ENCODE assay signal across 9 mouse cellular contexts in the genomic region with DNA sequence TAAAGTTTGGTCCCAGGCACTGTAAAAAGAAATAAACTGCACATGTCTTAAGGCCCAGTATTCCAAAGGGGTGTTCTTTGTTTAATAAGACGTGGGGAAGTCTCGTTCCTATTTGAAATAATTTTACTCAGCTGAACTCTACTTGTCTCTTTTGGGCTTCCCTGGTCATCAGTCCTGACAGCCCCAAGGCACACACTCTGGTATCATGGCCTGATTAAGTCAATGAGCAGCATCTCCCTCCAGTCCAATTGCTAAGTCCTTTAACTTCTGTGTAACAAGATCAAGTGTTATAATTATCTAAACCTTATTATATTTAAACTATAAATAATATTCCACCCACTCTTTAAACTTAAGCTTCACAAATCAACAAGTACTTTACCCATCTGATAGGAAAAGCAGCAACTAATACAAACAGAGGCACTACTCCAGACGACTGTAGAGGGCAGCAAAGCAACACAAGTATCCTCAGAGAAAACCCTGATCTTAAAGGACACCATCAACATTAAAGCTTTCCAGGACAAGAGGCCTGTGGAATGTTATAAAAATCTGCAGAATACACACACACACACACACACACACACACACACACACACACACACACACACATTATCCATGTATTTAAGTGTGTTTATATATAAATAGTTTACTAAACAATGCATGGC. TPM values are rescaled to one million over a fixed set of nuclear protein-coding genes. Genes with fewer than 3 reads are reported as not detected.
A peak's percentile ranks its signal among the peaks of the same experiment; 100 is the strongest.
DNase-seq lines count a peak whose midpoint lies in the region; ATAC-seq lines count a peak whose summit lies in the region.
"Had no signal": no experiment of that assay in that cellular context is flagged by ENCODE, and none has a peak within 500 bp of the region (broad histone marks: within the 10 kb centered on the region; RNA-seq: fewer than 3 reads in every experiment).

No protein-coding gene starts in this region.

- H3K27ac ChIP-seq in embryonic facial prominence, embryonic 14.5 days (replicated peaks; ENCODE audit: low read depth, low read length) = no peak overlapping the region
- no peak overlapping the region for H3K27ac ChIP-seq in hindbrain, embryonic 16.5 days (ENCODE audit: low read depth, low read length)
- no peak overlapping the region for H3K27ac ChIP-seq in neural tube, embryonic 15.5 days (replicated peaks)
- H3K27ac ChIP-seq: heart, embryonic 15.5 days had no signal

- 50% methylated on average over 3 of the region's 3 CpGs for WGBS in embryonic facial prominence, embryonic 14.5 days
- 53% methylated on average over 3 of the region's 3 CpGs for WGBS in hindbrain, embryonic 16.5 days
- 64% methylated on average over 3 of the region's 3 CpGs for WGBS in neural tube, embryonic 15.5 days

- no peaks in the 10 kb centered on the region for H3K9me3 ChIP-seq in embryonic facial prominence, embryonic 14.5 days (ENCODE audit: control insufficient read depth, low read length)
- H3K9me3 ChIP-seq in hindbrain, embryonic 16.5 days (ENCODE audit: control insufficient read depth, low read length) = no peaks in the 10 kb centered on the region
- H3K9me3 ChIP-seq in neural tube, embryonic 15.5 days (replicated peaks) = no peaks in the 10 kb centered on the region
- H3K9me3 ChIP-seq: heart, embryonic 15.5 days had no signal

- H3K9ac ChIP-seq in embryonic facial prominence, embryonic 14.5 days (ENCODE audit: low read depth, low read length) = no peak overlapping the region
- H3K9ac ChIP-seq in hindbrain, embryonic 16.5 days (ENCODE audit: low read depth, low read length) = no peak overlapping the region
- H3K9ac ChIP-seq in neural tube, embryonic 15.5 days (replicated peaks) = no peak overlapping the region
- H3K9ac ChIP-seq: heart, embryonic 15.5 days had no signal

- no peaks in the 10 kb centered on the region for H3K4me1 ChIP-seq in embryonic facial prominence, embryonic 14.5 days (ENCODE audit: control insufficient read depth, insufficient read depth, low read length)
- peaks cover 3% of the 10 kb centered on the region; the same call in 1 of the 2 replicates for H3K4me1 ChIP-seq in hindbrain, embryonic 16.5 days (ENCODE audit: control insufficient read depth, insufficient read depth, low read depth, low read length)
- 0 out of 2 replicates have a peak, but pooled peaks cover 2% of the 10 kb centered on the region for H3K4me1 ChIP-seq in neural tube, embryonic 15.5 days

- H3K36me3 ChIP-seq in embryonic facial prominence, embryonic 14.5 days (ENCODE audit: control insufficient read depth, insufficient read depth, low read length) = no peaks in the 10 kb centered on the region
- no peaks in the 10 kb centered on the region for H3K36me3 ChIP-seq in hindbrain, embryonic 16.5 days (ENCODE audit: control insufficient read depth, insufficient read depth, low read length)
- H3K36me3 ChIP-seq in neural tube, embryonic 15.5 days = no peaks in the 10 kb centered on the region
- H3K36me3 ChIP-seq: heart, embryonic 15.5 days had no signal

- intact Hi-C loops in left cerebral cortex, postnatal 10 days (cut with DNase I) = no loop called here

- peak; percentile 71 for DNase-seq in layer of hippocampus, adult 11-12 months (ENCODE audit: low spot score)
- DNase-seq in layer of hippocampus, adult 9-10 months (ENCODE audit: low spot score) = no peak
- DNase-seq in adrenal gland, adult 8-10 months = peak; percentile 21
- DNase-seq in embryonic facial prominence, embryonic 14.5 days (ENCODE audit: low spot score) = peak; percentile 81
- DNase-seq in left cerebral cortex, postnatal 10 days (ENCODE audit: extremely low spot score in 1 of 2, low spot score in 2 of 2) = peak; percentile 48 to 52

- H3K4me3 ChIP-seq in embryonic facial prominence, embryonic 14.5 days (ENCODE audit: low read depth, low read length) = no peak overlapping the region
- no peak overlapping the region for H3K4me3 ChIP-seq in hindbrain, embryonic 16.5 days (ENCODE audit: low read length)
- no peak overlapping the region for H3K4me3 ChIP-seq in neural tube, embryonic 15.5 days (replicated peaks)
- H3K4me3 ChIP-seq: heart, embryonic 15.5 days had no signal

- no peak overlapping the region for H3K4me2 ChIP-seq in embryonic facial prominence, embryonic 14.5 days (ENCODE audit: low read depth, low read length)
- H3K4me2 ChIP-seq in hindbrain, embryonic 16.5 days (ENCODE audit: low read length) = no peak overlapping the region
- no peak overlapping the region for H3K4me2 ChIP-seq in neural tube, embryonic 15.5 days
- H3K4me2 ChIP-seq: heart, embryonic 15.5 days had no signal

- H3K27me3 ChIP-seq in embryonic facial prominence, embryonic 14.5 days (replicated peaks; ENCODE audit: control insufficient read depth, insufficient read depth, low read length) = no peaks in the 10 kb centered on the region
- no peaks in the 10 kb centered on the region for H3K27me3 ChIP-seq in hindbrain, embryonic 16.5 days (replicated peaks; ENCODE audit: control insufficient read depth, insufficient read depth, low read length)
- no peaks in the 10 kb centered on the region for H3K27me3 ChIP-seq in neural tube, embryonic 15.5 days (replicated peaks)
- H3K27me3 ChIP-seq: heart, embryonic 15.5 days had no signal

- ATAC-seq in embryonic facial prominence, embryonic 14.5 days (ENCODE audit: low read depth) = peak; percentile 53; the same call in 1 of the 2 replicates
- ATAC-seq in hindbrain, embryonic 16.5 days = peak; percentile 85
- peak; percentile 73; the same call in 1 of the 2 replicates for ATAC-seq in neural tube, embryonic 15.5 days (ENCODE audit: low FRiP score)
- no peak for ATAC-seq in megakaryocyte, adult 5-6 weeks (ENCODE audit: poor library complexity, severe bottlenecking)

RNA-seq across cellular contexts. Expression of a gene that starts 10.8 kb away (rescaled TPM):
- total RNA-seq in adrenal gland, adult 8-10 months (2022) = 10 to 100 TPM; 19.6 to 33.5 (median 27.0) TPM
- polyA plus RNA-seq in embryonic facial prominence, embryonic 14.5 days (2014; fragmentation: Nextera tagmentation; extraction: Ambion mirVana) = 45.5 and 46.9 TPM in 2 replicates
- 11.8 and 13.5 TPM in 2 replicates for polyA plus RNA-seq in hindbrain, embryonic 16.5 days (2015; fragmentation: Nextera tagmentation; extraction: Ambion mirVana)
- total RNA-seq in left cerebral cortex, postnatal 10 days (2021) = 10 to 100 TPM; 75.2 to 91.7 TPM
- polyA plus RNA-seq in neural tube, embryonic 15.5 days (2015; fragmentation: Nextera tagmentation; extraction: Ambion mirVana) = 24.7 and 28.9 TPM in 2 replicates
- total RNA-seq in megakaryocyte, adult 5-6 weeks (2015) = 0.07 TPM in 1 of 2 replicates, not detected in the other
- total RNA-seq in megakaryocyte, adult 5-6 weeks (2017) = 0.08 TPM in 1 of 2 replicates, not detected in the other

Comparison
In these comparisons a context has a peak if more than half of its experiments do, and no peak if none do; other contexts are left out.
1. RNA of a gene that starts 10.8 kb away (total RNA-seq): 75.2 to 91.7 TPM in left cerebral cortex, postnatal 10 days and 19.6 to 33.5 TPM in adrenal gland, adult 8-10 months; 0.07 to 0.08 TPM in megakaryocyte, adult 5-6 weeks; every median in the first group is over 10 times any median in the second.